Mouse (Mus musculus): Measurements from ENCODE around the gene Mgat3.

Mgat3 gene

GRCm38 (mm10) chr15:80225796-80226195 lies 52.3 kb downstream of the Mgat3 start:
- peak in 1 of 2 experiments; percentile 64 for DNase-seq (ENCODE audit: low spot score in 2 of 2)

GRCm38 (mm10) chr15:80228071-80228800 lies 54.7 kb downstream of the Mgat3 start:
- DNase-seq (ENCODE audit: low spot score in 2 of 2): peak in 1 of 2 experiments; percentile 44

GRCm38 (mm10) chr15:80232331-80232730 lies 58.8 kb downstream of the Mgat3 start:
- no peak for DNase-seq (ENCODE audit: low spot score in 2 of 2)

GRCm38 (mm10) chr15:80233053-80233452 lies 59.5 kb downstream of the Mgat3 start:
- no peak for DNase-seq (ENCODE audit: low spot score in 2 of 2)

GRCm38 (mm10) chr15:80233733-80234509 lies 60.4 kb downstream of the Mgat3 start, which contains the start of gene Mief1:
Gene Mief1 (plus strand): TSS chr15:80234018.
- DNase-seq (ENCODE audit: low spot score in 2 of 2): peak; percentile 97 to 98

- DNase-seq (ENCODE audit: low spot score in 2 of 2): no peak
Observed at GRCm38 (mm10) chr15:80235535-80235934, 62.0 kb downstream of the Mgat3 start, which contains the start of gene AC140267.1. Gene AC140267.1 (plus strand): TSS chr15:80235835.

GRCm38 (mm10) chr15:80248135-80248534 lies 74.6 kb downstream of the Mgat3 start:
- no peak for DNase-seq (ENCODE audit: low spot score in 2 of 2)

GRCm38 (mm10) chr15:80248596-80248995 lies 75.1 kb downstream of the Mgat3 start:
- no peak for DNase-seq (ENCODE audit: low spot score in 2 of 2)

GRCm38 (mm10) chr15:80249672-80250071 lies 76.2 kb downstream of the Mgat3 start:
- no peak for DNase-seq (ENCODE audit: low spot score in 2 of 2)

GRCm38 (mm10) chr15:80250586-80250985 lies 77.1 kb downstream of the Mgat3 start:
- DNase-seq (ENCODE audit: low spot score in 2 of 2): no peak

GRCm38 (mm10) chr15:80253530-80253929 lies 80.0 kb downstream of the Mgat3 start:
- DNase-seq (ENCODE audit: low spot score in 2 of 2): no peak

GRCm38 (mm10) chr15:80254207-80254606 lies 80.7 kb downstream of the Mgat3 start:
- peak in 1 of 2 experiments; percentile 75 for DNase-seq (ENCODE audit: low spot score in 2 of 2)

- peak; percentile 99 to 100 for DNase-seq (ENCODE audit: low spot score in 2 of 2)
Observed at GRCm38 (mm10) chr15:80254847-80255645, 81.5 kb downstream of the Mgat3 start, which contains the start of gene Atf4. Gene Atf4 (plus strand): TSS chr15:80255184.

GRCm38 (mm10) chr15:80255646-80256121 lies 82.2 kb downstream of the Mgat3 start:
- peak; percentile 76 to 83 for DNase-seq (ENCODE audit: low spot score in 2 of 2)

GRCm38 (mm10) chr15:80256242-80256641 lies 82.7 kb downstream of the Mgat3 start:
- peak in 1 of 2 experiments; percentile 49 for DNase-seq (ENCODE audit: low spot score in 2 of 2)

GRCm38 (mm10) chr15:80256656-80257601 lies 83.4 kb downstream of the Mgat3 start:
- DNase-seq (ENCODE audit: low spot score in 2 of 2): no peak

GRCm38 (mm10) chr15:80257602-80258239 lies 84.2 kb downstream of the Mgat3 start:
- DNase-seq (ENCODE audit: low spot score in 2 of 2): peak in 1 of 2 experiments; percentile 58

GRCm38 (mm10) chr15:80258240-80259170 lies 85.0 kb downstream of the Mgat3 start:
- DNase-seq (ENCODE audit: low spot score in 2 of 2): peak in 1 of 2 experiments; percentile 51
